Mouse (Mus musculus): ENCODE data around the gene Crybb1.

DNA sequence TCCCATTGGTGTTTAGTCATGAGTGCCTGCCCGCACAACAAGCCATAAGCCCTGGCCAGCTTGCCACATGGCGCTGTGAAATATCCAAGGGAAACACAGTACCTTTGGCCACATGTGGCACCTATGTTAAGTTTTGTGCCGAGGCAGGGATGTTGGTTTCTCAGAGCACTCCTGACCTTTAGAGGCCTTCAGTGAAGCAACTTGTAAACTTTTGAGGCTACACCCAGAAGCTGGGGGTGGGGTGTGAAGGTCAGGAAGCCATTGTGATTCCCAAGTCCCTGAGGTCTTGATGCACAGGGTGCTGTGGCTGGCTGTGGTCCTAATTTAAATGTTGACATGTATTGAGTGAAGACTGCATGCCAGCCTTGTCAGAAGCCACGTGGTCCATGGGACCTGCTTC, 43.8 kb downstream of the Crybb1 start:
- no peak for TF ChIP-seq FLI1 (IDR thresholded peaks at IDR 0.05; ENCODE audit: low read length)
- TF ChIP-seq GATA1 (IDR thresholded peaks at IDR 0.05; ENCODE audit: borderline replicate concordance, low read length), result no peak
